Mouse (Mus musculus) midbrain, embryonic 15.5 days (tissue): ENCODE results near the gene Rpl15. TPM values are rescaled to one million over a fixed set of nuclear protein-coding genes. Genes with fewer than 3 reads are reported as not detected.

Experiments
- polyA plus RNA-seq: library from polyadenylated mRNA; unstranded; fragments of >200 nt; fragmentation: Nextera tagmentation; extraction: Ambion mirVana; gene quantifications from 2 replicates; pipeline ENCODE4 v1.2.1, GENCODE M21; 2015

Rpl15 gene
- polyA plus RNA-seq, 1 experiment from 2014 or later: 245 TPM

Other genes with a start within 250 kb of the Rpl15 start
- 5.6 and 5.9 TPM in 2 replicates for gene Nr1d2, start 32.3 kb downstream of the Rpl15 start, polyA plus RNA-seq
- 45.3 and 47.3 TPM in 2 replicates for gene Nkiras1, start 255 bp downstream of the Rpl15 start, polyA plus RNA-seq
- gene Ube2e1, start 60.5 kb upstream of the Rpl15 start, polyA plus RNA-seq: 198 and 205 TPM in 2 replicates